Mouse (Mus musculus): ENCODE data around the gene Myocd. TPM values are rescaled to one million over a fixed set of nuclear protein-coding genes. Genes with fewer than 3 reads are reported as not detected.

Myocd gene
- total RNA-seq, 1 experiment from 2014 or later, result not detected

Other genes starting within 250 kb of the Myocd start
- gene 1700086D15Rik, start 110.1 kb downstream of the Myocd start, total RNA-seq (2017), result not detected in 2 replicates
- gene Arhgap44, start 107.0 kb downstream of the Myocd start, total RNA-seq (2017), result not detected in 2 replicates

All from hematopoietic stem cell, adult 5-6 weeks (primary cell).